In the genomic region with DNA sequence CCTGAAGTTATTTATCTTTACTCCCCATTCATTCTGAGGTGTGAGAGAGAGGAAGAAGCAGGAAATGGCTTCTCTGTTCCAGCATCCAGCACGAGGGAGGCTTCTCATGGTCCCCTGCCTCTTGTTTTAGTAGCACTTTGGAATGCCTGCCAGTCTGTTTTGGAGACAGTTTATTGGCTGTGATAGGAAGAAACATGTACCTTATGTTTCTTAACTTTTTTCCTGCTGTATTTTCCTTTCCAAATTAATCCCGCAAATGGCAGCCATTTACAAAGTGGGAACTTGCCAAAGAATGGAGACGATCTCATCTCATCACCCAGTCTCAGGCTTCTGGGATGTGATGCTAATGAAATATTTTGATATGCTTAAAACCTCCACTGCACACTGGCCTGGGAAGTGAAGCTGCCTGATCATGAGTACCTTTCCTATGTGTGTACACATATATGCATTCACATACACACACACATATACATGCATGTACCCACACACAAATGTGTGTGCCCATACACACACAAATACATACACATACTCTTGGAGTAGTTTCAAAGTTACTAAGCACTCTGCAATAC, we compare ENCODE assay signal across 18 mouse cellular contexts.
"Had no signal": no experiment of that assay in that cellular context is flagged by ENCODE, and none has a peak within 500 bp of the region (broad histone marks: within the 10 kb centered on the region; RNA-seq: fewer than 3 reads in every experiment).

No protein-coding gene starts in this region.

- H3K9me3 ChIP-seq: lung, embryonic 15.5 days; midbrain, embryonic 13.5 days; midbrain, embryonic 15.5 days; neural tube, embryonic 12.5 days; stomach, embryonic 15.5 days had no signal

- DNase-seq: liver, postnatal 0 days; lung, adult 2 months; lung, postnatal 14 days; lung, postnatal 36 days; right cerebral cortex, postnatal 14 days; thymus, adult 2 months; thymus, postnatal 25 days; thymus, postnatal 4 days had no signal

- H3K9ac ChIP-seq: liver, postnatal 0 days; lung, embryonic 15.5 days; midbrain, embryonic 13.5 days; midbrain, embryonic 15.5 days; neural tube, embryonic 12.5 days; stomach, embryonic 15.5 days had no signal

- ATAC-seq: liver, postnatal 0 days; lung, postnatal 0 days; midbrain, embryonic 13.5 days; midbrain, embryonic 15.5 days had no signal

- H3K36me3 ChIP-seq: lung, embryonic 15.5 days; midbrain, embryonic 13.5 days; midbrain, embryonic 15.5 days; neural tube, embryonic 12.5 days; stomach, embryonic 15.5 days had no signal

- H3K4me2 ChIP-seq: lung, embryonic 15.5 days; midbrain, embryonic 11.5 days; midbrain, embryonic 13.5 days; midbrain, embryonic 15.5 days; neural tube, embryonic 12.5 days; stomach, embryonic 15.5 days had no signal

- H3K4me3 ChIP-seq: lung, embryonic 15.5 days; megakaryocyte, embryonic 14.5 days; midbrain, embryonic 13.5 days; midbrain, embryonic 15.5 days; neural tube, embryonic 12.5 days; stomach, embryonic 15.5 days had no signal

- H3K27ac ChIP-seq: lung, embryonic 15.5 days; macrophage; midbrain, embryonic 13.5 days; midbrain, embryonic 15.5 days; neural tube, embryonic 12.5 days; stomach, embryonic 15.5 days; stomach, postnatal 0 days had no signal

- H3K4me1 ChIP-seq: lung, embryonic 15.5 days; megakaryocyte, embryonic 14.5 days; midbrain, embryonic 13.5 days; midbrain, embryonic 15.5 days; neural tube, embryonic 12.5 days; stomach, embryonic 15.5 days had no signal

- H3K27me3 ChIP-seq: lung, embryonic 15.5 days; megakaryocyte, embryonic 14.5 days; midbrain, embryonic 13.5 days; midbrain, embryonic 15.5 days; neural tube, embryonic 12.5 days; stomach, embryonic 15.5 days had no signal
